Mouse (Mus musculus) small intestine, adult 10 weeks (tissue): ENCODE data around the gene 1700024B05Rik. TPM values are rescaled to one million over a fixed set of nuclear protein-coding genes. Genes with fewer than 3 reads are reported as not detected.

Source experiments
- polyA plus RNA-seq: library from polyadenylated mRNA; stranded (reverse); fragments of 350-450 nt; fragmentation: Illumina TruSeq; extraction: RNeasy Lipid Tissue Mini Kit (QIAGEN cat#74804); gene quantifications from one replicate; pipeline ENCODE4 v1.2.3, GENCODE M21; 2014; ENCODE audit warnings: low replicate concordance

The 1700024B05Rik gene
- polyA plus RNA-seq: not detected

GRCm38 (mm10) chr14:41943695-41944094 lies at the start of gene 1700024B05Rik:
TSS of gene 1700024B05Rik (plus strand) at chr14:41943995.

DNA sequence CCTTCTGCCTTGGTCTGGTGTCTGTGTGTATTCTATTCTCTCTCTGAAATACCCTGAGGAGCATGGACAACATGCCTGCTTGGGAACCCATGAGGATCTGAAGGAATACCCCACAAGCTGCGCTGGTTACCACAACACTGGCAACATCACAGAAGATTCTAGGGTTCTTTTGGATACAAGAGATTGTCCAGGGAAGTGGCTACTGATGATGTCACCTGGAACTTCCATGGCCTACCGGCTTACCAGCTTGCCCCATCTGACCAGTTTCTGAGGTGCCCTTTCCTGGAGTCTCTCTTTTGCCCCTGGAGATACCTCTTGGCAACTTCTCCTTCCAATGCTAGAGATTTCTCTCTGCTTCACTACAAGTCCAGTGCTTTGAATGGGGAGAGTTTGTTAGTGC lies 36.6 kb upstream of the 1700024B05Rik start, which contains the start of gene Gm7980:
Gm7980 (minus strand) TSS at position 101 of the 400 bp plus-strand sequence.

GRCm38 (mm10) chr14:41924649-41925048 lies 19.1 kb upstream of the 1700024B05Rik start, which contains the start of gene 1700049E17Rik1:
TSS of gene 1700049E17Rik1 (plus strand) at chr14:41924949.

DNA sequence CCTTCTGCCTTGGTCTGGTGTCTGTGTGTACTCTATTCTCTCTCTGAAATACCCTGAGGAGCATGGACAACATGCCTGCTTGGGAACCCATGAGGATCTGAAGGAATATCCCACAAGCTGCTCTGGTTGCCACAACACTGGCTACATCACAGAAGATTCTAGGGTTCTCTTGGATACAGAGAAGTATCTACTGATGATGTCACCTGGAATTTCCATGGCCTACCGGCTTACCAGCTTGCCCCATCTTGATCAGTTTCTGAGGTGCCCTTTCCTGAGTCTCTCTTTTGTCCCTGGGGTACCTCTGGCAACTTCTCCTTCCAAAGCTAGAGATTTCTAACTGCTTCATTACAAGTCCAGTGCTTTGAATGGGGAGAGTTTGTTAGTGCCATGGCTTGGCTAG lies 24.0 kb downstream of the 1700024B05Rik start, which contains the start of gene Gm6401:
Gm6401 (minus strand) TSS at position 101 of the 400 bp plus-strand sequence.

DNA sequence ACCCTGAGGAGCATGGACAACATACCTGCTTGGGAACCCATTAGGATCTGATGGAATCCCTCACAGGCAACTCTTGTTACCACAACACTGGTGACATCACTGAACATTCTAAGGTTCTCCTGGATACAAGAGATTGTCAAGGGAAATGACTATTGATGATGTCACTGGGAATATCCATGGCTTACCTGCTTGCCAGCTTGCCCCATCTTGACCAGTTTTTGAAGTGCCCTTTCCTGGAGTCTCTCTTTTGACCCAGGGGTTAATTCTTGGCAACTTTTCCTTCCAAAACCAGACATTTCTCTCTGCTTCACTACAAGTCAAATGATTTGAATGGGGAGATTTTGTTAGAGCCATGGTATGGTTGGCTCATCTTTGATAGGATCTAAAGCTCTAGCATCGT lies 39.4 kb downstream of the 1700024B05Rik start, which contains the start of gene Gm3543:
Gm3543 (minus strand) TSS at position 101 of the 400 bp plus-strand sequence.

Other genes starting within 250 kb of the 1700024B05Rik start
- not detected for gene Gm8068, start 242.1 kb upstream of the 1700024B05Rik start, polyA plus RNA-seq
- not detected for gene Gm7929, start 193.4 kb upstream of the 1700024B05Rik start, polyA plus RNA-seq
- gene Gm47189, start 171.6 kb upstream of the 1700024B05Rik start, polyA plus RNA-seq: not detected
- gene Gm7980, start 36.7 kb upstream of the 1700024B05Rik start, polyA plus RNA-seq: not detected
- gene 1700049E17Rik1, start 19.0 kb upstream of the 1700024B05Rik start, polyA plus RNA-seq: not detected
- not detected for gene Gm6401, start 23.9 kb downstream of the 1700024B05Rik start, polyA plus RNA-seq
- not detected for gene Gm3543, start 39.3 kb downstream of the 1700024B05Rik start, polyA plus RNA-seq
- not detected for gene Gm7951, start 173.4 kb downstream of the 1700024B05Rik start, polyA plus RNA-seq
- not detected for gene Gm17027, start 218.6 kb downstream of the 1700024B05Rik start, polyA plus RNA-seq
- gene Gm3573, start 246.8 kb downstream of the 1700024B05Rik start, polyA plus RNA-seq: not detected